Mouse (Mus musculus) left cerebral cortex, adult 2 months (tissue): ENCODE measurements at regions not wholly inside any gene's neighbourhood (a gene's known extent, or its start where the extent isn't known, plus 50 kb on each side); places are given as distances from the start of the nearest gene placed in this dataset.

Source experiments
- DNase-seq, 2 experiments: peaks; one replicate each; pipeline ENCODE4 v3.0.0; 2021 to 2022; ENCODE audit warnings: low spot score in 2 of 2, mixed read lengths in 1 of 2; ENCODE audit errors: extremely low spot score in 1 of 2
- H3K27ac ChIP-seq: fragments of 200-600 bp; 2 replicates; pipeline ENCODE4 v1.8.1; 2022
- H3K4me3 ChIP-seq: fragments of 200-600 bp; 2 replicates; pipeline ENCODE4 v1.8.1; 2022
- CTCF ChIP-seq: fragments of 200-600 bp; IDR thresholded peaks from 2 replicates; pipeline ENCODE4 v1.8.1; 2022; ENCODE audit warnings: antibody characterized with exemption, mild to moderate bottlenecking, moderate library complexity
- intact Hi-C: fragments of 180-260 bp; cut with DNase I; formaldehyde crosslinking; loops from one replicate; pipeline ENCODE4 v1.15.1; 2025

GRCm38 (mm10) chr13:90300481-90300880 lies 211.1 kb upstream of the Xrcc4 start:
- TF ChIP-seq CTCF = no peak
- DNase-seq = no peak
- no peak overlapping the region for H3K27ac ChIP-seq
- H3K4me3 ChIP-seq = no peak overlapping the region
- intact Hi-C loops = no loop called here

GRCm38 (mm10) chr13:90294648-90295007 lies 205.2 kb upstream of the Xrcc4 start:
- no peak for TF ChIP-seq CTCF
- intact Hi-C loops = no loop called here
- no peak for DNase-seq
- no peak overlapping the region for H3K27ac ChIP-seq
- H3K4me3 ChIP-seq = no peak overlapping the region

- no peak for DNase-seq
- no peak for TF ChIP-seq CTCF
- intact Hi-C loops = no loop called here
- H3K27ac ChIP-seq = no peak overlapping the region
- H3K4me3 ChIP-seq = no peak overlapping the region
These were observed 204.6 kb upstream of the Xrcc4 start for GRCm38 (mm10) chr13:90293697-90294647.

- no peak overlapping the region for H3K27ac ChIP-seq
- no peak overlapping the region for H3K4me3 ChIP-seq
- no peak for TF ChIP-seq CTCF
- no peak for DNase-seq
- intact Hi-C loops = no loop called here
These were observed 203.5 kb upstream of the Xrcc4 start for GRCm38 (mm10) chr13:90292905-90293304.

GRCm38 (mm10) chr13:90292124-90292523 lies 202.7 kb upstream of the Xrcc4 start:
- intact Hi-C loops = no loop called here
- no peak for TF ChIP-seq CTCF

GRCm38 (mm10) chr13:90280976-90281375 lies 191.6 kb upstream of the Xrcc4 start:
- intact Hi-C loops = no loop called here
- DNase-seq = no peak
- TF ChIP-seq CTCF = no peak
- Histone ChIP-seq H3K27ac (no peak overlapping the region), H3K4me3 (no peak overlapping the region)

More at GRCm38 (mm10) chr13:90292124-90292523, 202.7 kb upstream of the Xrcc4 start:
- DNase-seq = no peak
- Histone ChIP-seq H3K27ac (no peak overlapping the region), H3K4me3 (no peak overlapping the region)

- no peak overlapping the region for H3K27ac ChIP-seq
These were observed 190.5 kb upstream of the Xrcc4 start for GRCm38 (mm10) chr13:90279786-90280382.

GRCm38 (mm10) chr13:90279355-90279754 lies 189.9 kb upstream of the Xrcc4 start:
- intact Hi-C loops = no loop called here
- H3K27ac ChIP-seq = no peak overlapping the region
- no peak for DNase-seq
- H3K4me3 ChIP-seq = no peak overlapping the region
- TF ChIP-seq CTCF = no peak

More at GRCm38 (mm10) chr13:90279786-90280382, 190.5 kb upstream of the Xrcc4 start:
- intact Hi-C loops = no loop called here
- no peak for TF ChIP-seq CTCF
- no peak overlapping the region for H3K4me3 ChIP-seq
- DNase-seq = no peak

GRCm38 (mm10) chr13:90259071-90259742 lies 169.8 kb upstream of the Xrcc4 start:
- H3K4me3 ChIP-seq = no peak overlapping the region
- no peak overlapping the region for H3K27ac ChIP-seq
- DNase-seq = no peak
- intact Hi-C loops = no loop called here
- TF ChIP-seq CTCF = no peak

GRCm38 (mm10) chr13:90252981-90253380 lies 163.6 kb upstream of the Xrcc4 start:
- Histone ChIP-seq H3K4me3 (no peak overlapping the region), H3K27ac (no peak overlapping the region)
- intact Hi-C loops = no loop called here
- DNase-seq = no peak
- no peak for TF ChIP-seq CTCF

GRCm38 (mm10) chr13:90245997-90246765 lies 156.8 kb upstream of the Xrcc4 start:
- no peak for TF ChIP-seq CTCF
- no peak overlapping the region for H3K4me3 ChIP-seq
- no peak overlapping the region for H3K27ac ChIP-seq
- intact Hi-C loops = no loop called here
- no peak for DNase-seq
